Mouse (Mus musculus) midbrain, embryonic 12.5 days (tissue): ENCODE measurements around the gene March8. TPM values are rescaled to one million over a fixed set of nuclear protein-coding genes. Genes with fewer than 3 reads are reported as not detected.

Experiments
- ATAC-seq: fragments of 200-750 bp; cut with Nextera tagmentation; 2 replicates; pipeline ENCODE4 v1.8.0; 2017; ENCODE audit warnings: low read depth, moderate TSS enrichment, moderate library complexity; ENCODE audit not compliant: low FRiP score
- H3K27ac ChIP-seq: fragments of 300-500 bp; sonication (generic); replicated peaks from 2 replicates; pipeline ENCODE4 v1.5.1; 2016; ENCODE audit warnings: mild to moderate bottlenecking
- H3K27me3 ChIP-seq: fragments of 300-500 bp; sonication (generic); 2 replicates; pipeline ENCODE4 v1.6.1; 2016; ENCODE audit warnings: mild to moderate bottlenecking
- H3K36me3 ChIP-seq: fragments of 300-500 bp; sonication (generic); 2 replicates; pipeline ENCODE4 v1.6.1; 2016
- H3K4me1 ChIP-seq: fragments of 300-500 bp; sonication (generic); 2 replicates; pipeline ENCODE4 v1.6.1; 2016
- H3K4me2 ChIP-seq: fragments of 300-500 bp; sonication (generic); replicated peaks from 2 replicates; pipeline ENCODE4 v1.6.1; 2016; ENCODE audit warnings: mild to moderate bottlenecking, moderate library complexity
- H3K4me3 ChIP-seq: fragments of 300-500 bp; sonication (generic); 2 replicates; pipeline ENCODE4 v1.5.1; 2016; ENCODE audit warnings: mild to moderate bottlenecking
- H3K9ac ChIP-seq: fragments of 300-500 bp; sonication (generic); replicated peaks from 2 replicates; pipeline ENCODE4 v1.6.1; 2016; ENCODE audit warnings: mild to moderate bottlenecking, moderate library complexity
- H3K9me3 ChIP-seq: fragments of 300-500 bp; sonication (generic); 2 replicates; pipeline ENCODE4 v1.6.1; 2016; ENCODE audit warnings: mild to moderate bottlenecking
- WGBS: fragments of 180-500 bp; shearing (Covaris S2); methylation state at CpG from one replicate; pipeline ENCODE4 v1.1.7; 2016; 5-methylcytosine and 5-hydroxymethylcytosine counted together
- polyA plus RNA-seq: library from polyadenylated mRNA; unstranded; fragments of >200 nt; fragmentation: Nextera tagmentation; extraction: Ambion mirVana; gene quantifications from 2 replicates; pipeline ENCODE4 v1.2.1, GENCODE M21; 2016

The March8 gene
- polyA plus RNA-seq, 1 experiment from 2014 or later = 54.6 TPM

DNA sequence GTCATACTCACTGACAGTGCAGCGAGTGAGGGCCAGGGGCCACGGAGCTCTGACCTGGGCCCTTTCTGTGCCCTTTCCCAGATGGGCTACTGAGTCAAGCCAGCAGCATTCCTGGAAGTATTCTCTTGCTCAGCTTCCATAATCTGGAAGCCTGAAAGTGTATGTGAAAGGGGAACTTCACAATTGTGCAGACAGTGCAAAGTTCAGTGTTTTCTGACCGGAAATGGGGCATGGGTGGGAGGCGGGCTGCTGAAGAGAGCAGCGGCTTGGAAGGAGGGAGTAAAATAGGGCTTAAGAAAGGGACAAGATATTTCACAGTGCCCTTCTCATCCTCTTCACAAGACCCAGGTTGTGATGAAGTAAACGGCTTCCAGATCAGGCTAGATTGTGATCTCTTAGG is 101.7 kb downstream of the March8 start:
- no peak overlapping the region for H3K9ac ChIP-seq
- H3K36me3 ChIP-seq = no peaks in the 10 kb centered on the region
- no peak overlapping the region for H3K27ac ChIP-seq
- no peak overlapping the region for H3K4me2 ChIP-seq
- H3K9me3 ChIP-seq = no peaks in the 10 kb centered on the region
- 91% methylated on average over 6 of the region's 6 CpGs for WGBS
- no peak for ATAC-seq
- no peaks in the 10 kb centered on the region for H3K4me1 ChIP-seq
- H3K4me3 ChIP-seq = no peak overlapping the region
- no peaks in the 10 kb centered on the region for H3K27me3 ChIP-seq

DNA sequence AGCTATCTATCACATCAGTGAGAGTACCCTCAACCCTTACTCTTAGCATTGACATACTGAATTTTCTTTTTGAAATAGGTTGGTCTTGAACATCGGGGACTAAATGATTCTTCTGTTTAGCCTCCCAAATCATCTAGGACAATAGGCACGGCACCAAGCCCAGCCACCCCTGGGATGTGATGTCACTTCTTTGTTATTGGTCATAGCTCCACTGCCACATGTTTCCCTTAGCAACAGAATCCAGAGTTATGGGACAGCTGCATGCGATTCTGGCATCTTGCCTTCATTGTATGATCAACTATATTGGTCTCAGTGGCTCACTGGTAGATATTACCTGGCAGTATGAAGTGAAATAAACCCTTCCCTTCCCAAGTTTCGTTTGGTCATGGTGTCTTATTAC is 102.6 kb downstream of the March8 start:
- no peak overlapping the region for H3K9ac ChIP-seq
- no peaks in the 10 kb centered on the region for H3K9me3 ChIP-seq
- H3K27me3 ChIP-seq = no peaks in the 10 kb centered on the region
- H3K4me1 ChIP-seq = no peaks in the 10 kb centered on the region
- H3K4me3 ChIP-seq = no peak overlapping the region
- H3K36me3 ChIP-seq = no peaks in the 10 kb centered on the region
- no peak for ATAC-seq
- WGBS = 73% methylated on average over 4 of the region's 4 CpGs
- H3K27ac ChIP-seq = no peak overlapping the region
- H3K4me2 ChIP-seq = no peak overlapping the region

DNA sequence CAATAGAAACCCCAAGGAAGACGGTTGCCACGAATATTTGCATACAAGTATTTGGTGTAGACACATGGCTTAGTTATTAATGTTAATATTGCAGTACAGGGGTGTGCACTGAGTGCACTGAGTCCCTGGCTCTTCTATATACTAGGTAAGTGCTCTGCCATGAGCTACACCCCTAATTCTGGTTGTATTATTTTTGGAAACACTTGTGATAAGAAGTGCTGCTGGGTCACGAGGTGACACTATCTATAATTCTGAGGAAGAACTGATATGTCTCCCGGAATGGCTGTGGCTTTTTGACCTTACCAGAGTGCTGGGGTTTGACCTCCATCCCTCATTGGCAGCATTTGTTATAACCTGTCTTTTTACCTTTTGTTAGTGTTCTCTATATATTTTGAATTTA is 103.0 kb downstream of the March8 start:
- H3K4me2 ChIP-seq = no peak overlapping the region
- H3K27me3 ChIP-seq = no peaks in the 10 kb centered on the region
- H3K9me3 ChIP-seq = no peaks in the 10 kb centered on the region
- WGBS = 87% methylated on average over 4 of the region's 4 CpGs
- no peak for ATAC-seq
- no peaks in the 10 kb centered on the region for H3K4me1 ChIP-seq
- H3K27ac ChIP-seq = no peak overlapping the region
- no peak overlapping the region for H3K9ac ChIP-seq
- no peaks in the 10 kb centered on the region for H3K36me3 ChIP-seq
- no peak overlapping the region for H3K4me3 ChIP-seq

DNA sequence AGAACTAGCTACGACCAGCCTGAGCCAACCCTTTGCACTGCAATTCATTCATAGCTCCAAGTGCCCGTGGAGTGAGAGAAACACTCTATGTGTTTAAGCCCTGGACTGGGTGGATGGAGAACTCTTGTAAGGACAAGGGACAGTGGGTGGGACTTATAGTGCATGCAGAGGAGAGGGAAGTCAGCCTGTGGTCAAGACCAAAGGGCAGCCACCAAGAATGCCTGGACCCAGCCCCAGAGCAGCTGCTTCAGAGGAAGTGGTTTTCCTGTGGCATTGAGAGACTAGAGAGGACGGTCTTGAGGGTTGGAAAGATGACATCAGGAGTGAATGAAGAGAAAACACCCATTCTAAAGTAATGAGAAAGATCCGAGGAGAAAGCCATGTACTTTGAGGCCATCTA is 118.0 kb downstream of the March8 start:
- Histone ChIP-seq H3K9me3 (no peaks in the 10 kb centered on the region), H3K27me3 (peaks cover 19% of the 10 kb centered on the region), H3K4me3 (no peak overlapping the region), H3K4me1 (peaks cover 4% of the 10 kb centered on the region), H3K4me2 (no peak overlapping the region), H3K27ac (no peak overlapping the region), H3K9ac (no peak overlapping the region), H3K36me3 (no peaks in the 10 kb centered on the region)
- ATAC-seq = no peak
- 80% methylated on average over 4 of the region's 4 CpGs for WGBS

DNA sequence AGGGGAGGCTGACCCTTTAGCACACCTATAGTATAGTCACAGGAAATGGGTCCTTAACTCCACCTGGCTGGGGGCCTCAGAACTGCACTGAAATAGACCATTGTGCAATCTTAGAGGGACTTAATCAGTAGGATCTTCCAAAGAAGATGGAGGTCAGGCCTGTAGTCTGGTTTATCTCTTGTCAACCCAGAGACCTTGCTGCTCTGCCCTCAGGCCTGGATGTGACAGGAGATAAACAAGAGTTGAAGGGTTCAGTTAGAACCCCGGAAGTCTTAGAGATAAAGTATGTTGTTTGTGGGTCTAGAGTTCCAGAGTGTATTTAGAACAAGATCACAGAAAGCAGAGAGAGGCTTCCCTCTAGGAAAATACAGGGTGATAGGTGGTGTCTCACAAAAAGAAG is 118.7 kb downstream of the March8 start:
- H3K9me3 ChIP-seq = no peaks in the 10 kb centered on the region
- ATAC-seq = no peak
- 86% methylated on average over 1 of the region's 1 CpGs for WGBS
- peaks cover 8% of the 10 kb centered on the region for H3K4me1 ChIP-seq
- no peak overlapping the region for H3K9ac ChIP-seq
- H3K4me2 ChIP-seq = no peak overlapping the region
- peaks cover 26% of the 10 kb centered on the region for H3K27me3 ChIP-seq
- H3K4me3 ChIP-seq = no peak overlapping the region
- no peak overlapping the region for H3K27ac ChIP-seq
- H3K36me3 ChIP-seq = no peaks in the 10 kb centered on the region

DNA sequence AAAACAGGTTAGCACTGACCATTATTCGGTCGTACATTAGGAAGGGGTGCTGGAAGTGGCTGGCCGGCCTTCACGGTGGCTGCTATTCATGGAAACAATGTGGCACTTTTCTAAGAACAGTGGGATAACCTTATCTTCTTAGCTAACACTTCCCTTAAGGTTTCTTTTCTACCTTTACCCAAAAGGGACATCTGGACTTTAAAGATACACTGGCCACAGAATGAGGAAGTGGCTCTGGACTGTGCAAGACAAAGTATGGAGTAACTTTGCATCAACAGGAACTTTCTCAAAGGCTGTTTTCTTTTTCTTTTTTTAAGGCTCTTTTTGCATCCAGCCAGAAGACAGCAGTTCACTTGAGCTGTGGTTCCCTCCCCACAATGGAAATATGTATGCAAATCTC is 120.9 kb downstream of the March8 start:
- no peak overlapping the region for H3K4me3 ChIP-seq
- no peaks in the 10 kb centered on the region for H3K9me3 ChIP-seq
- peaks cover 8% of the 10 kb centered on the region for H3K4me1 ChIP-seq
- H3K9ac ChIP-seq = no peak overlapping the region
- H3K27ac ChIP-seq = no peak overlapping the region
- H3K36me3 ChIP-seq = no peaks in the 10 kb centered on the region
- WGBS = 80% methylated on average over 4 of the region's 4 CpGs
- H3K27me3 ChIP-seq = peaks cover 38% of the 10 kb centered on the region
- no peak overlapping the region for H3K4me2 ChIP-seq
- no peak for ATAC-seq

Other genes starting within 250 kb of the March8 start
- gene Tmcc1, start 144.5 kb upstream of the March8 start, polyA plus RNA-seq = 30.8 and 31.2 TPM in 2 replicates
- 65.0 and 68.2 TPM in 2 replicates for gene Washc2, start 130.0 kb upstream of the March8 start, polyA plus RNA-seq
- gene Zfand4, start 73.8 kb upstream of the March8 start, polyA plus RNA-seq = 12.3 and 13.6 TPM in 2 replicates
- gene Alox5, start 123.2 kb downstream of the March8 start, polyA plus RNA-seq = 0.82 and 0.93 TPM in 2 replicates
- not detected in 2 replicates for gene Olfr211, start 151.1 kb downstream of the March8 start, polyA plus RNA-seq
- gene Olfr212, start 168.5 kb downstream of the March8 start, polyA plus RNA-seq = not detected in 2 replicates
- gene Olfr213, start 200.4 kb downstream of the March8 start, polyA plus RNA-seq = not detected in 2 replicates
- 0.46 and 0.78 TPM in 2 replicates for gene Gm5580, start 213.1 kb downstream of the March8 start, polyA plus RNA-seq
- not detected in 2 replicates for gene Olfr214, start 216.2 kb downstream of the March8 start, polyA plus RNA-seq
- not detected in 2 replicates for gene Olfr215, start 246.2 kb downstream of the March8 start, polyA plus RNA-seq